Mouse (Mus musculus): ENCODE data around the gene Gpm6b. TPM values are rescaled to one million over a fixed set of nuclear protein-coding genes. Genes with fewer than 3 reads are reported as not detected.

The Gpm6b gene
- polyA plus RNA-seq, 1 experiment from 2014 or later, result 4.6 TPM

- no peak for DNase-seq (ENCODE audit: low spot score)
Measured at GRCm38 (mm10) chrX:166354913-166355312, 116.2 kb downstream of the Gpm6b start.

GRCm38 (mm10) chrX:166356276-166356675 lies 117.6 kb downstream of the Gpm6b start:
- no peak for DNase-seq (ENCODE audit: low spot score)

- DNase-seq (ENCODE audit: low spot score), result no peak
Measured at GRCm38 (mm10) chrX:166358955-166359354, 120.2 kb downstream of the Gpm6b start.

GRCm38 (mm10) chrX:166359927-166360440 lies 121.3 kb downstream of the Gpm6b start:
- no peak for DNase-seq (ENCODE audit: low spot score)

- DNase-seq (ENCODE audit: low spot score), result no peak
Measured at GRCm38 (mm10) chrX:166360455-166360854, 121.7 kb downstream of the Gpm6b start.

GRCm38 (mm10) chrX:166365458-166366213 lies 126.9 kb downstream of the Gpm6b start:
- DNase-seq (ENCODE audit: low spot score), result no peak

GRCm38 (mm10) chrX:166376681-166377328 lies 138.1 kb downstream of the Gpm6b start:
- DNase-seq (ENCODE audit: low spot score), result no peak

GRCm38 (mm10) chrX:166378652-166379051 lies 139.9 kb downstream of the Gpm6b start:
- DNase-seq (ENCODE audit: low spot score), result no peak

- no peak for DNase-seq (ENCODE audit: low spot score)
Measured at GRCm38 (mm10) chrX:166383606-166384005, 144.9 kb downstream of the Gpm6b start.

- DNase-seq (ENCODE audit: low spot score), result no peak
Measured at GRCm38 (mm10) chrX:166384935-166385334, 146.2 kb downstream of the Gpm6b start.

- no peak for DNase-seq (ENCODE audit: low spot score)
Measured at GRCm38 (mm10) chrX:166386656-166387055, 147.9 kb downstream of the Gpm6b start.

GRCm38 (mm10) chrX:166393753-166394152 lies 155.0 kb downstream of the Gpm6b start:
- DNase-seq (ENCODE audit: low spot score), result no peak

- DNase-seq (ENCODE audit: low spot score), result no peak
Measured at GRCm38 (mm10) chrX:166407865-166408264, 169.2 kb downstream of the Gpm6b start.

- peak; percentile 26 for DNase-seq (ENCODE audit: low spot score)
Measured at GRCm38 (mm10) chrX:166416196-166416595, 177.5 kb downstream of the Gpm6b start.

GRCm38 (mm10) chrX:166434812-166435211 lies 196.1 kb downstream of the Gpm6b start:
- DNase-seq (ENCODE audit: low spot score), result no peak

Other genes with a start within 250 kb of the Gpm6b start
- 10.3 and 11.5 TPM in 2 replicates for gene Gemin8, start 68.5 kb upstream of the Gpm6b start, polyA plus RNA-seq (2015; fragmentation: Nextera tagmentation; extraction: Ambion mirVana)
- gene Trappc2, start 201.7 kb downstream of the Gpm6b start, polyA plus RNA-seq (2015; fragmentation: Nextera tagmentation; extraction: Ambion mirVana), result 29.8 and 31.5 TPM in 2 replicates
- 6.3 and 8.4 TPM in 2 replicates for gene Ofd1, start 201.8 kb downstream of the Gpm6b start, polyA plus RNA-seq (2015; fragmentation: Nextera tagmentation; extraction: Ambion mirVana)
- gene Rab9, start 241.0 kb downstream of the Gpm6b start, polyA plus RNA-seq (2015; fragmentation: Nextera tagmentation; extraction: Ambion mirVana), result 44.0 and 45.4 TPM in 2 replicates